Mouse (Mus musculus): ENCODE measurements around the gene Tmem104.

Tmem104 gene

GRCm38 (mm10) chr11:115202756-115203155 is 15.5 kb downstream of the Tmem104 start:
- DNase-seq, result no peak

- DNase-seq, result no peak
These were observed 20.8 kb downstream of the Tmem104 start for GRCm38 (mm10) chr11:115208126-115208525.

DNA sequence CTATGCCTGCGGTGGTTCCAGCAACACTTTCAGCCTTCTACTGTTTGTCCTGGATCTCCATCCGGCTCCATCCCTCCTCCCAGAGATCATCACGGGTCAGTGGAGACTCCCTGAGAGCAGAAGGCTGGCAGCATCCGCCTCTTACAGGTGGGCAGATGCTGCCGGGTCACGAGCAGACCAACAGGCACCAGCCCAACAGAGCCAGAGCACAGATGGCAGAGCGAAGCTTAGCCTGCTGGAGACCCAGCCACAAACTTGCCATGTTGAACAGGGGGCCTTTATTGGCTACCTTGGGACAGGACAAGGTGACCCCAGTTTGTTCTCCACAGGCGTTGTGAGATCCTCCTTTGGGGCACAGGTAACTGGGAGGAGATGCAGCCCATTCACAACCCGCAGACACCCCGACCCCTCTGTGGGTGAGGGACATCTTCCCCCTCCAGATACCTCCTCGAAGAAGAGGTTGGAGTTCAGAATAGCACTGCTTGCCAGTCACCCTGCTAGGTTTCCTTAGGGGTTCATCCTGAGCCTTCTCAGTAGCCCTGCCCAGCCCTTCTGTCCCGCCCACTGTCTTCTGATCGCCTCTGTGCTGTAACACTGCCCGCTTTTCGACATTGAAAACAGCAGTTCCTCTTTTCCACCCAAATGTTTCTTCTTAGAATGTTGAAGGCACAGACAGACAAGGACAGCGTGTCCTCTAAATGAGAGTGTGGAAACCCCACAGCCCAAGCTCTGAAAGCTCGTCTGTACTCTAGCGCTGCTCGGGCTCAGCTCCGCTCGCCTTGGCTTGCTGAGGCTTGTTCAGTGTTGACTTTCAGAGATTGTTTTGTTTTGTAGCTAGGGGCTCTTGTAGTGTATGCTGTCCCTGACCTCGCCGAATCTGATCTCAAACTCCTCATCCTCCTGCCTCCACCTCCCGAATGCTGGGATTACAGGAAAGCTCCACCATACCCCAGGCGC is 21.8 kb downstream of the Tmem104 start:
- DNase-seq, result no peak

DNA sequence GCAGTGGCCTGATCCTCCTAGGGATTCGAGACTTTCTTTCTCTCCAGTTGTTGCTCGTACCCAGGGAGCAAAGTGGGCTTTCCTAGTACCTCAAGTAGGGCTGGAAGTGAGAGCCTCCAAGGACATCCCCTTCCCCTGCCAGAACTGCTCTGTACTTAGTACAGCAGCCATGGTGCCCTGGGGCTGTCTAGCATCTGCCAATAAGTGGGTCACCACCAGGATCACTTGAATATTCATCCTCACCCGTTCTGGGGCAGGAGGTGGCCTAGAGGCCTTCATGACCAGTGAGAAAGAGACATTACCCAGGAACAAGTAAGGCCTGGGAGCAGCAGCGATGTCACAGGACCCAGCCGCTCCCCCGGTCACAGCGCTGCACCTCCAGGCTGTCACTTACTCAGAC is 22.7 kb downstream of the Tmem104 start:
- DNase-seq, result no peak

DNA sequence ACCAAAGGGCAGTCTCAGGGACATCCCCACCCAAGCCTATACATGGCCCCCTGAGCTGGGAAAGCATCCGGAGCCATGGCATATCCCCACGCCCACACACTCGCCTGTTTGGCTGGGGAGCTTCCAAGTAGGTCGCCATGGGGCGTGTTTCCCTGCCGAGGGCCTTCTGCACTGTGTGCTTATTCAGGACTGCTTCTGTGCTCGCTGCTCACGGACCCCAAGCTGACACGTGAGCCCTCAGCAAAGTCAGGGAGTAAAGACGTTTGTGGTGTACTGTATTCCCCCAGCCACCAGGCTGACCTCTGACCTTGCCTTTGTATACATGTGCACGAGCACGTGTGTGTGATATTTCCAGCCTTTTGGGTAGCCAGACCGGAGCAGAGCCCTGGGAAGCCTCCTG is 24.8 kb downstream of the Tmem104 start:
- DNase-seq, result no peak

- DNase-seq, result peak in 1 of 2 experiments; percentile 19
These were observed 27.8 kb downstream of the Tmem104 start for GRCm38 (mm10) chr11:115215123-115215522.

- DNase-seq, result no peak
These were observed 30.4 kb downstream of the Tmem104 start for GRCm38 (mm10) chr11:115217439-115218410.

DNA sequence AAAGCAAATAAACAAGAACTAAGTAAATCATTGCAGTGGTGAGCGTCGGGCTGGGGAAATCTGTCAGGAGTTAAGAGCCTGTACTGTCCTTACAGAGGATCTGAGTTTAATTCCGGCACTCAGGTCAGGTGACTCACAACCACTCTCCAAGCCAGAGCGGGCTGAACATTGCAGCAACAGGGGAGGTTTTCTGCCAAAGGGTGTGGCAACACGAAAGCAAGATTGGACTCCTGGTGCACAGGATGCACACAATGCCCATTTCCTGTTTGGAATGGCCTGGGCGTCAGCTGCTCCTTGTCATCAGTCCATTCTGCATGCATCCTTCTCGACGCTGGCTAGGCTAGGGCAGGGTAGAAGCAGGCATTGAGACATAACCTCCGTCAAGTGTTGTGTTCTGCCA is 32.0 kb downstream of the Tmem104 start:
- peak; percentile 43 to 49 for DNase-seq

GRCm38 (mm10) chr11:115219685-115220084 is 32.4 kb downstream of the Tmem104 start:
- no peak for DNase-seq

DNA sequence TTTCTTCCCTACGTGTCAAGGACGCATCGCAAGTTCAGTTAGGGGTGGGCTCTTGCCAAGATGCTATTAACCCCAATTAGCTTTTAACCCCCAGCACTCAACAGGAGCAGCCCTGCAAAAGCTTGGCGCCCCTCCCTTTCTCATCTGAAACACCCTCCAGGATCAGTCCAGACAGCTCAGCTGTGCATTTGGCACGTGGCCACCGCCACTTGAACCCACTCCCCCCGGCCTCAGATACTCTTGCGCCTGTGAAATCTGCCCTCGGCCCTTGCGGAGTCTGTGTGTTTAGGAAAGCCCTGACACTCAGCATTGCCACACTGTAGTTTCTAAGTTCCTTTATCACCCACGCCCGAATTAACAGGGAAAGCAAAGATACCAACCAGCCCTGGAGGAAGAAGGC is 34.8 kb downstream of the Tmem104 start:
- DNase-seq, result no peak

DNA sequence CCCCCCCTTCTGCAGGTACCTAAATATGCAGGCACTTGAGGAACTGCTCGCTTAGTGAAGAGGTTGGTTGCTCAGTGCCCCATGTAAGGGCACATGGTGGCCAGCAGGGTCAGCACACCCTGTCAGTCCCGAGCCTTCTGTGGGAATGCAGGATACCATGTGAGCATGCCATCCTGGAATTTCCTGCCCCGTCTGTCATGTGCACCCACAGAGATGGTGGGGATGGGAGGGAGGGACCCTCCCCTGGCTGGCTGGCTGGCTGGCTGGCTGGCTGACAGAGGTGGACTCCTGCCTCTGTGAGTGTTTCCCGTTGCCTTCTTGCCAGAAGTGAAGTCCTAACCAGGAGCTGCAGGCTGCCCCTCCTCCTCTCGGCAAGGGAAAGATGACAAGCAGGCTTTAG is 35.3 kb downstream of the Tmem104 start:
- DNase-seq, result no peak

- no peak for DNase-seq
These were observed 36.2 kb downstream of the Tmem104 start for GRCm38 (mm10) chr11:115223451-115223850.

- DNase-seq, result no peak
These were observed 36.6 kb downstream of the Tmem104 start for GRCm38 (mm10) chr11:115223877-115224276.

- peak; percentile 29 to 79 for DNase-seq
These were observed 37.6 kb downstream of the Tmem104 start for GRCm38 (mm10) chr11:115224889-115225288.

DNA sequence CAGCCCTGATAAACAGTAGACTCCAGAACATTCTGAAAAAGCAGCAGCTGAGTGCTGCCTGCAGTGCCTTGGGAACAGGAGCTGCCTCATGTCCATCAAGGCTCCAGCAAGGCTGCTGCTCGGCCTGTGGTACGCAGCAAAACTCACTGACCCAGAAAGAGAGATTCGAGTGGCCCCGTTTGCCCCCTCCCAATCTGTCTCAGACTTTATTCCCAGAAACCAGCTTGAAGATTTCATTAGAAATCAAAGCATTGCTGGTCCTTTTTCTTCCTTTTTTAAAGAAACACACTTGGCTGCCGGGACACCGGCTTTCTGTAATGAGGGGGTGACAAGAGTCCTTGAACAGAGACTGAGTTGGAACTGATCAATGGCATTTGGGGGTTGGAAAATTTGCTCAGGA is 38.0 kb downstream of the Tmem104 start:
- DNase-seq, result no peak

DNA sequence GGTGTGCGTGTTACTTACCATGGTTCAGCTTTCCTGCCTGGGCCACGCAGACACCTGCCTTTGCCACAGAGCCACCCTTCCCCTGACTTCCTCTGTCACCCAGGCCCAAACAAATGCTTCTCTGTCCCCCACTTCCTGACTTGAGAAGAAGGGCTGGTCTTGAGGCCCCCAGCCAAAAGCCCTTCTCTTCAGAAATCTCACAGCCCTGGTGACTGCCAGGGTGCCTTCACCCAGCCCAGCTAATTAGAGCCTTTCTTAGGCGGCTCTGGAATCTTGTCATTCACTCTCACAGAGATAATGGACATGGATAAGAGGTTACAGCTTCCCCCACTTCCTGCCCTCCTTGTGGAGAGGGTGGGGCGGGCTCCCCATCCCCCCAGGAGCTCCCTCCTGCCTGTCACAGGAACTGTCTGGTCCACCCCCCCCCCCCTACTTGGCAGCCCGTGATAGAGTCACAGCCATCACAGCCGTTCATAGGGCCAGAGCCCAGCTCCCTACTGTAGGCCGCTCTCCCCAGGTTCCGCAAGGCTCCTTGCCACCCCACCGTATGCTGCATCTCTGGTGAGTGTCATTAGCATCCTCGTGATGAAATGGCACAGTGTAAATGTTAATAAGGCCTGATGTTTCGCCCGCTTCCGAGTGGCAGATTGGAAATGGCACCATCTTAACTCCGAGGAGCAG is 39.7 kb downstream of the Tmem104 start:
- DNase-seq, result peak in 1 of 2 experiments; percentile 29

DNA sequence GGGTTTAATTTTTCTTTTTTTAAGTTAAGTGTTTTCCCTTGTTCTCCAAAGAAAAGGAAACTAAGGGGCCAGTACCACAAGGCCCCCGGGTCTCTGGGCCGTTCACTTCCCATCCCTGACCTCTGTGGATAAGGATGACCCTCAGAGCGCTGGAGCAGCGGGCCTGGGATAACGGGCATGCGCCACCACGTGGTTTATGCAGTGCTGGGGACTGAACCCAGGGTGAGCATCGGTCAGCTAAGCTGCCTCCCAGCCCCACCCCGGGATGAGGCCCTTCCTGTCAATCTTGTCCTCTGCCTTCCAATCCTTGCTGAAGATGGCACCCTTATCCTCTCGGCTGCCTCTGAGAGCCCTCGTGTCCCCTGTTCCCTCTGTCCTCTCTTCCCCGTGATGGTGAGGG is 40.4 kb downstream of the Tmem104 start:
- no peak for DNase-seq

DNA sequence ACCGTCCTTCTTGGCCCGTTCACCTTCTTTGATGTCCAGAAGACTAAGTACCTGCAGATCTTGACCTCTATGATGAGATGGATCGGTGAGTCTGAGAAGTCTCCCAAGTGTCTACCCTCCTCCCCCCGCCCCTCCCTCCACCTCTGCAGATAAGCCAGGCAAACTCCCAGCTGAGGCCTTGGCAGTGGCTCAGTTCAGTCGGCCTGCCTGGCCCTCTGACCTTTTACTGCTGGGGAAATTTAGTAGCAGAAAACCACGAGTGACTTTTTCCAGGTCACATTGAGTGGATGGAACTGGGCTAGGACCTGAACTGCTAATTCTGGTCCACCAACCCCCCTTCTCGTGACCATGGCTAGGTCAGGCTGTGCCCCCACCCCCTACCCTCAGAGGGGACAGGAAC is 41.1 kb downstream of the Tmem104 start:
- no peak for DNase-seq

GRCm38 (mm10) chr11:115229021-115229930 is 42.0 kb downstream of the Tmem104 start:
- DNase-seq, result peak; percentile 9

DNA sequence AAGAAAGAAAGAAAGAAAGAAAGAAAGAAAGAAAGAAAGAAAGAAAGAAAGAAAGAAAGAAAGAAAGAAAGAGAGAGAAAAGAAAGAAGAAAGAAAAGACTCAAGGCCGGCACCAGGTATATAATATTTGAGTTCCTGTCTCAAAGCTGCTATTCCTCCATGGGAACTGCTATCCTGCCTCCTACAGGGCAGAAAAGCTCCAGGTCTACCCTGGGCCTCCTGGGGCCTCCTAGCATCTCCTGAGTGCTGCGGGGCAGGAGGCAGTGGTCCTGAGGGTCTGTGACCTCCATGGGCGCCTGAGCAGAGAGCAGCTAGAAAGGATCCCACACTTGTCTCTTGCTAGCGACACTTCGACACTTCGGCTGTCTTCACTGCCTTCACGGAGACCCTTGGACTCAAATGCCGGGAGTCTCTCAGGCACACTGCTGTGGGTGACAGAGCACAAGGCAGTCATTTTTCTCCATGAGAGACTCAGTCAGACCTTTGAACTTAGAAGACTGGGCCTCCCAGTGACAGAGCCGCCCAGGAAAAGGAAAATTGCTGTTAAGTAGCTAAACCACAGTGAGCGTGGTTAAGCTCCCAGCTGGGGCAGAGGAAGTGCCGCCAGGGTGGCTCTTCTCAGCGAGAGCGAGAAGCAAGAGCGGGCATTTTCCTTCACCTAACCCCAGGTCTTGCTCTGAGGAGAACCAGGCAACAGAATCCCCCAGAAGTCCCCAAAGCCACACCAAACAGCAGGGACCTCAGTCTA is 44.1 kb downstream of the Tmem104 start:
- DNase-seq, result peak; percentile 62 to 71

GRCm38 (mm10) chr11:115231924-115232323 is 44.6 kb downstream of the Tmem104 start:
- no peak for DNase-seq
